Mouse (Mus musculus): Measurements from ENCODE around the gene Abcc6. TPM values are rescaled to one million over a fixed set of nuclear protein-coding genes. Genes with fewer than 3 reads are reported as not detected.
A peak's percentile ranks its signal among the peaks of the same experiment; 100 is the strongest.

Gene Abcc6
- 0.15 and 1.9 TPM in 2 replicates for total RNA-seq (2021)
- long read RNA-seq, full-length matches to known transcripts = 15 of 67 reads
- long read RNA-seq, partial matches to known transcripts = 26 of 67 reads
- long read RNA-seq, other reads (novel, unspliced or antisense) = 26 of 67 reads

- DNase-seq = no peak
Measured at GRCm38 (mm10) chr7:46030145-46030488, at the start of gene Abcc6. TSS of gene Abcc6 (minus strand) at chr7:46030302.

- DNase-seq = no peak
Measured at GRCm38 (mm10) chr7:46077675-46078074, 47.6 kb upstream of the Abcc6 start.

- no peak for DNase-seq
Measured at GRCm38 (mm10) chr7:46076844-46077243, 46.7 kb upstream of the Abcc6 start.

GRCm38 (mm10) chr7:46068831-46069230 is 38.7 kb upstream of the Abcc6 start:
- DNase-seq = no peak

GRCm38 (mm10) chr7:46063296-46063695 is 33.2 kb upstream of the Abcc6 start:
- no peak for DNase-seq

GRCm38 (mm10) chr7:46061614-46062013 is 31.5 kb upstream of the Abcc6 start:
- no peak for DNase-seq

GRCm38 (mm10) chr7:46060688-46061087 is 30.6 kb upstream of the Abcc6 start:
- no peak for DNase-seq

GRCm38 (mm10) chr7:46058882-46059281 is 28.8 kb upstream of the Abcc6 start:
- DNase-seq = no peak

- no peak for DNase-seq
Measured at GRCm38 (mm10) chr7:46053566-46053965, 23.5 kb upstream of the Abcc6 start.

- no peak for DNase-seq
Measured at GRCm38 (mm10) chr7:46052161-46052821, 22.2 kb upstream of the Abcc6 start.

GRCm38 (mm10) chr7:46049981-46050380 is 19.9 kb upstream of the Abcc6 start:
- no peak for DNase-seq

GRCm38 (mm10) chr7:46047873-46048562 is 17.9 kb upstream of the Abcc6 start:
- no peak for DNase-seq

GRCm38 (mm10) chr7:46045882-46046281 is 15.8 kb upstream of the Abcc6 start:
- peak; percentile 27 for DNase-seq

- no peak for DNase-seq
Measured at GRCm38 (mm10) chr7:46044106-46044505, 14.0 kb upstream of the Abcc6 start.

- no peak for DNase-seq
Measured at GRCm38 (mm10) chr7:46039873-46040272, 9.8 kb upstream of the Abcc6 start.

GRCm38 (mm10) chr7:46037433-46037832 is 7.3 kb upstream of the Abcc6 start:
- DNase-seq = no peak

GRCm38 (mm10) chr7:46035468-46035867 is 5.4 kb upstream of the Abcc6 start:
- DNase-seq = no peak

GRCm38 (mm10) chr7:46034991-46035390 is 4.9 kb upstream of the Abcc6 start:
- no peak for DNase-seq

GRCm38 (mm10) chr7:46033870-46034337 is 3.8 kb upstream of the Abcc6 start:
- DNase-seq = no peak

GRCm38 (mm10) chr7:46033109-46033869 is 3.2 kb upstream of the Abcc6 start, which contains the start of gene Nomo1:
TSS of gene Nomo1 (plus strand) at chr7:46033698.
- DNase-seq = peak; percentile 96

GRCm38 (mm10) chr7:46031075-46031474 is 973 bp upstream of the Abcc6 start:
- no peak for DNase-seq

- DNase-seq = no peak
Measured at GRCm38 (mm10) chr7:46029299-46030144, 580 bp downstream of the Abcc6 start.

Data from adrenal gland, postnatal 25 days (tissue).